Mouse (Mus musculus) neural tube, embryonic 11.5 days (tissue): ENCODE results near the gene Tspan5. TPM values are rescaled to one million over a fixed set of nuclear protein-coding genes. Genes with fewer than 3 reads are reported as not detected.
A peak's percentile ranks its signal among the peaks of the same experiment; 100 is the strongest.

Experiments
- ATAC-seq: fragments of 200-750 bp; cut with Nextera tagmentation; 2 replicates; pipeline ENCODE4 v1.8.0; 2017; ENCODE audit warnings: moderate number of reproducible peaks, mild to moderate bottlenecking, moderate TSS enrichment, moderate library complexity; ENCODE audit not compliant: insufficient read depth, low FRiP score, low TSS enrichment
- DNase-seq: peaks from one replicate; pipeline ENCODE4 v3.0.0-alpha.2; 2015; ENCODE audit warnings: low spot score
- H3K27ac ChIP-seq: fragments of 300-500 bp; sonication (generic); 2 replicates; pipeline ENCODE4 v1.5.1; 2014; ENCODE audit warnings: low read depth, mild to moderate bottlenecking, low read length
- H3K27me3 ChIP-seq: fragments of 300-500 bp; sonication (generic); 2 replicates; pipeline ENCODE4 v1.6.1; 2014; ENCODE audit warnings: mild to moderate bottlenecking, low read length, mixed read lengths; ENCODE audit not compliant: control insufficient read depth, insufficient read depth
- H3K36me3 ChIP-seq: fragments of 300-500 bp; sonication (generic); 2 replicates; pipeline ENCODE4 v1.6.1; 2014; ENCODE audit warnings: mild to moderate bottlenecking, low read length, moderate library complexity, mixed read lengths; ENCODE audit not compliant: control insufficient read depth, insufficient read depth
- H3K4me1 ChIP-seq: fragments of 300-500 bp; sonication (generic); 2 replicates; pipeline ENCODE4 v1.6.1; 2014; ENCODE audit warnings: low read length, mixed read lengths; ENCODE audit not compliant: control insufficient read depth, insufficient read depth
- H3K4me2 ChIP-seq: fragments of 300-500 bp; sonication (generic); 2 replicates; pipeline ENCODE4 v1.6.1; 2014; ENCODE audit warnings: low read depth, mild to moderate bottlenecking, moderate library complexity
- H3K4me3 ChIP-seq: fragments of 300-500 bp; sonication (generic); 2 replicates; pipeline ENCODE4 v1.5.1; 2014; ENCODE audit warnings: low read depth, low read length
- H3K9ac ChIP-seq: fragments of 300-500 bp; sonication (generic); 2 replicates; pipeline ENCODE4 v1.6.1; 2014; ENCODE audit warnings: mild to moderate bottlenecking, low read length
- H3K9me3 ChIP-seq: fragments of 300-500 bp; sonication (generic); 2 replicates; pipeline ENCODE4 v1.6.1; 2016; ENCODE audit warnings: low read length; ENCODE audit not compliant: control insufficient read depth
- WGBS: fragments of 180-500 bp; shearing (Covaris S2); extraction: QIAGEN DNeasy Blood & Tissue Kit; methylation state at CpG from one replicate; pipeline ENCODE4 v1.1.7; 2014; 5-methylcytosine and 5-hydroxymethylcytosine counted together
- polyA plus RNA-seq: library from polyadenylated mRNA; unstranded; fragments of >200 nt; fragmentation: Nextera tagmentation; extraction: Ambion mirVana; gene quantifications from 2 replicates; pipeline ENCODE4 v1.2.1, GENCODE M21; 2014

The Tspan5 gene
- polyA plus RNA-seq, 1 experiment from 2014 or later: 79.2 TPM

DNA sequence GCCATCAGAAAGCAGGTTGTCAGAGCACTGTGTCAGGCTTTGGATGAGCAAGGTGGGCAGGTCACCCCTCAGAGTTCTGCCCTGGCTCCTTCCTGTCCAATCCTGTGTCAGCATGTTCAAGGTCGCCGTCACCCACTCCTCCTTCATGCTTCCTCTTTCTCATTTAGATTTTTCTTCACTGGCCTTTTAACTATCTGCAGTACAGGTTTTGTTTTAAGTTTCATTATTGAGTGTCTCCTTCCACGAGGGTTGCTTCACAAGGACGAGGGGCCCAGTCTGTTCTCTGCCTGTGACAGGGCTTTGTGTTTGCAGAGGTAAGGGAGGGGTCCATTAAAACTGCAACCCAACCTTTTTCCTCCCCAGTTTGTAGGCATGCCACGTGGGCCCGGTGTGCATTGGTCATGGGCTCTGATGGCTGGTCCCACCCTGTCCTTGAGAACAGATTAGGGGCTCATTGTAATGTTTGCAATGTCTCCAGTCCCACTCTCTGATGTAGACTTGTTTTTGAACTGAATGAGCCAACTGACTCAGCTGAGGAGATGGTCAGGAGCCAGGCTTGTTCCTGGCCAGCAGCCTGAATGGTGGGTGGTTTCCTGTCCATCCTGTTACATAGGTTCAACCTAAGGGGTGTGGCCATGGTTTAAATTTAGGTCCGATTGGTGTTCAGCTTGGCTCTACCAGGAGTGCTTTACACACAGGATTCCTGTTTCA, 73.3 kb downstream of the Tspan5 start:
- no peak overlapping the region for H3K9ac ChIP-seq
- no peaks in the 10 kb centered on the region for H3K27me3 ChIP-seq
- 86% methylated on average over 7 of the region's 7 CpGs for WGBS
- no peak overlapping the region for H3K27ac ChIP-seq
- peaks cover 8% of the 10 kb centered on the region for H3K4me1 ChIP-seq
- no peak for DNase-seq
- H3K9me3 ChIP-seq: no peaks in the 10 kb centered on the region
- ATAC-seq: no peak
- no peak overlapping the region for H3K4me3 ChIP-seq
- no peaks in the 10 kb centered on the region for H3K36me3 ChIP-seq
- no peak overlapping the region for H3K4me2 ChIP-seq

DNA sequence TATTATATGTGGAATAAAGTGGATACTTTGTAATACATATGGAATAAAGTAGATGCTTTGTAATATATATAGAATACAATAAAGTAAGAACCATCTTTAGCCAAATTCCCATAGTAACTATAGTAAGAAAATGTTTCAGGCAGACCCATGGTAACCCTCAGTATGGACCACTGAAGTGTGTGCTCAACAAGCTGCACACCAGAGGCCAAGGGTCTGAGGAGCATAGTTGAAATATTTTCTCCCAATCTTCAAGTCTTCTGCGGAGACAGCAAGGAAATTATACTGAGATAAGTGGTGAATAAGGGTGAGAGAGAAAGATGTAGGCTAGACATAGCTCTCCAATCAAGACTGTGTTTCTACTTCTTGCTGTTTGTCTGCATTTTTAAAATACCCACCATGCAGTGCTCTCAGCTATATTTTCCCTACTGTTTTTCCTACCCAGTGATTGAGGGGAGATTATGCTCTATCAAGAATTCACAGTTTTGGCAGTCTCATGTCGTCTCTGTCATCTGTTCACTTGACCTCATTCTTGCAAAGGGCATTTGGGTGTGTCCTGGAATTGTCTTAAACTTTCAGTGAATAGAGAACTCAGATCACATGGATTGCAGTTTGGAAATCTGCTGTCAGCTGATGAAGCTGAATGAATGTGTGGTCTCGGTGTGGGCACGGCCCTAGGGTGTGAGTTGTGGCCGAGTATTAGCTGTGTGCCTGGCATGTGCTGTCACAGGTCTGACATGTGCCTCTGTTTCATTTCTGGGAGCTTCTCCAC, 75.1 kb downstream of the Tspan5 start:
- WGBS: 68% methylated on average over 5 of the region's 5 CpGs
- no peak overlapping the region for H3K4me3 ChIP-seq

DNA sequence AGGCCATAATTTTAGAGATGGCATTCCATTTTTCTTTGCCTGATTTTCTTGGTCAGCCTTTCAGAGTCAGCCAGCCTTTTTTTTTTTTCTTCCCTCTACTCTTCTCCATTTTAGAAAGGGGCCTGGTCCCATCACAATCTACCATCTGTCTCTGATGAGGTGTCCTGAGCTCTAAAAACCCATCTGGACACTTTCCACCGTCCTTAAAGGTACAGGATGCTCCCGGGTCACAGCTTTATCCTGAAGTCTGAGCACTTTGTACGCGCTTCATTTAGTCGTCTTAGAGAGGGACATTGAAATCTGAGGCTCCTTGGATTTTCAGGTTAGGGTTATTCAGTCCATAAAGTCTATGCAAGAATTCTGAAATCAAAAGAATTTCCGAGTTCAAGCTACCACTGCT, 77.9 kb downstream of the Tspan5 start:
- WGBS: 69% methylated on average over 6 of the region's 6 CpGs
- no peaks in the 10 kb centered on the region for H3K27me3 ChIP-seq
- no peak overlapping the region for H3K27ac ChIP-seq
- DNase-seq (no peak), ATAC-seq (no peak)
- H3K9ac ChIP-seq: no peak overlapping the region
- H3K4me2 ChIP-seq: no peak overlapping the region
- H3K4me1 ChIP-seq: peaks cover 29% of the 10 kb centered on the region
- H3K9me3 ChIP-seq: no peaks in the 10 kb centered on the region
- no peaks in the 10 kb centered on the region for H3K36me3 ChIP-seq
- no peak overlapping the region for H3K4me3 ChIP-seq

More for the DNA sequence above, 75.1 kb downstream of the Tspan5 start:
- Histone ChIP-seq H3K9ac (no peak overlapping the region), H3K36me3 (no peaks in the 10 kb centered on the region), H3K4me2 (no peak overlapping the region), H3K27ac (no peak overlapping the region), H3K4me1 (peaks cover 18% of the 10 kb centered on the region), H3K27me3 (no peaks in the 10 kb centered on the region), H3K9me3 (no peaks in the 10 kb centered on the region)
- DNase-seq (no peak), ATAC-seq (no peak)

DNA sequence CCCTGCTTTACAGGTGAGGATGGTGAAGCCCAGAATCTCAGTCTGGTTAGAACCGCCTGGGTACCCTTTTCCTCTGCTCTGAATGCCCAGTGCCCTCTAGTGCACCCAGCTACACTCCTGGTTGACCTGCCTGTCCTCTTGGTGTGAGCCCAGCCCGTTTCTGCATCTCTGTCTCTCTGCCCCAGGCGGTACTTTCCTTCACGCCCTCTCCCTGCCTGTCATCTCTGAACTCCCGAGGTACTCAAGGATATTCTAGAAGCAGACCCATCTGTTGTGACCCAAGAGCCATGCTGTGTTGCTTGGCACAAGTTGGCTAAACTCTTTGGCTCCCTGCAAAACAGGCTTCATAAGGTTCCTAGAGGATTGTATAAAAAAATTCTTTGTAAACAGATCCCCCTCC, 78.3 kb downstream of the Tspan5 start:
- Histone ChIP-seq H3K4me2 (no peak overlapping the region), H3K4me1 (peaks cover 32% of the 10 kb centered on the region), H3K4me3 (no peak overlapping the region), H3K27ac (no peak overlapping the region), H3K36me3 (no peaks in the 10 kb centered on the region), H3K9ac (no peak overlapping the region), H3K27me3 (no peaks in the 10 kb centered on the region), H3K9me3 (no peaks in the 10 kb centered on the region)
- WGBS: 60% methylated on average over 5 of the region's 5 CpGs
- DNase-seq (no peak), ATAC-seq (no peak)

DNA sequence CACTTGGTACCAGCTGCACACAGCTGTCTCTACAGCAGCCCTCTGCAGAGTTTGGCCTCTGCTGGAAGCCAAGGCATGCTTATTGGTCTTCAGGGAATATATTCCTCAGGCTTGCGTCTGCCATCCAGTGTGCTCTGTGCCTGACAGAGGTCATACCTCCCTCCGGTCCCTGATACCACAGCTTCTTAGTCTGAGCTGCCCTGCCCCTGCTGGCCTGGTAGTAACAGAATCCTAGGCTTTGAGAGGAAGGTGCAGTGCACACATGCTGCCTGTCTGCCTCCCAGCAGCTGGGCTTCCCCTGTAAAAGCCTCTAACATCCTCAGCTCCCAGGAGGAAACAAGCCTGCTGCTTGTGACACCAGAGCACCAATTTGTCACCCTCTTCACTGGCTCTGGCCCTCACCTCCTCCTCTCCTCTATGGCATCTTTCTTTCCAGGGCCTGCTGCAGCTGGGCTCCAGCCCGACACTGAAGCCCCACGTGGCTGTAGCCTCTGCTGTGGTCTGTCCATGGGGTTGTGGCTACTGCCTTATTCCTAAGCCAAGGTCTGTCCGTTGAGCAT, 80.0 kb downstream of the Tspan5 start:
- no peak overlapping the region for H3K4me3 ChIP-seq
- peaks cover 44% of the 10 kb centered on the region for H3K4me1 ChIP-seq
- WGBS: 24% methylated on average over 5 of the region's 5 CpGs
- no peak overlapping the region for H3K9ac ChIP-seq
- no peaks in the 10 kb centered on the region for H3K27me3 ChIP-seq
- H3K36me3 ChIP-seq: no peaks in the 10 kb centered on the region
- H3K27ac ChIP-seq: peak overlapping the region; percentile 63
- no peaks in the 10 kb centered on the region for H3K9me3 ChIP-seq
- no peak overlapping the region for H3K4me2 ChIP-seq
- ATAC-seq (peak; percentile 42), DNase-seq (peak; percentile 55)

DNA sequence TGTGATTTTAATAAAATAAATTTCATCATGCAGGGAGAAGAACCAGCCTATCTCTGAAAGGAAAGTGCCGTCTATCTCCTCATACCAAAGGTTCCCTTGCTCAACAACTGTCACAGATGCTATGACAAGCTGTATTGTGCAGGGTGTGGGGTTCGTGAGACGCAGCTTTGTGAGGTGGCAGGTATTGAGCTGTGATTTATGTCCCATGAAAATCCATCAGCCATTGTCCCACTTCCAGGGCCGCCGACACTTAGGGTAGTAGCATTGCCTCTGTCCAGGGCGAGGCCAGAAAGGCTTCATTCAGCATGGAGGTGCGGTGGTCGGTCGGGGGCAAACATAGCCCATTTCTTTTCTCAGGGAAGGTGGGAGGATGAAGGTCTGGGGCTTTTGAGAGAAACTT, 81.9 kb downstream of the Tspan5 start:
- Histone ChIP-seq H3K27me3 (no peaks in the 10 kb centered on the region), H3K4me2 (no peak overlapping the region), H3K4me1 (peaks cover 44% of the 10 kb centered on the region), H3K9ac (no peak overlapping the region), H3K9me3 (no peaks in the 10 kb centered on the region), H3K27ac (peak overlapping the region; percentile 45), H3K36me3 (no peaks in the 10 kb centered on the region), H3K4me3 (no peak overlapping the region)
- DNase-seq: peak; percentile 60
- 38% methylated on average over 9 of the region's 9 CpGs for WGBS
- peak; percentile 70 for ATAC-seq

DNA sequence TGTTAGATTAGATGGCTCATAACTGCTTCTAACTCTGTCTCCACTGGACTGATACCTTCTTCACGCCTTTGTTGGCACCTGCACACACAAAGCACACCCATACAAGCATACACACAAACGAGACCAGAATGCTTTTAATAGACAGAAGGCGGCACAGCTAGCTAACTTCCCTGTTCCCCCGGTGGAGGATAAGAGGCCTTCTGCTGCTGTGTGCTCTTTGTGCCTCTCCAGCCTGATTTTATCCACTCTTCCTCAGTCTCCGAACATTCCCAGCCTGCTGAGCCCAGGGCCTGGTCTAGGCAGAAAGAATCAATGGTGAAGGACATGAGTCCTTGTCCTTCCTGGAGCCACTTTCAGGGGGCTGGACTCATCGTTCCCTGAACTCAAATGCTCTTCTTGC, 83.3 kb downstream of the Tspan5 start:
- H3K4me2 ChIP-seq: no peak overlapping the region
- DNase-seq (no peak), ATAC-seq (no peak)
- no peak overlapping the region for H3K4me3 ChIP-seq
- H3K27ac ChIP-seq: no peak overlapping the region
- no peaks in the 10 kb centered on the region for H3K36me3 ChIP-seq
- H3K27me3 ChIP-seq: no peaks in the 10 kb centered on the region
- H3K9me3 ChIP-seq: no peaks in the 10 kb centered on the region
- no peak overlapping the region for H3K9ac ChIP-seq
- H3K4me1 ChIP-seq: peaks cover 39% of the 10 kb centered on the region
- 84% methylated on average over 6 of the region's 6 CpGs for WGBS

DNA sequence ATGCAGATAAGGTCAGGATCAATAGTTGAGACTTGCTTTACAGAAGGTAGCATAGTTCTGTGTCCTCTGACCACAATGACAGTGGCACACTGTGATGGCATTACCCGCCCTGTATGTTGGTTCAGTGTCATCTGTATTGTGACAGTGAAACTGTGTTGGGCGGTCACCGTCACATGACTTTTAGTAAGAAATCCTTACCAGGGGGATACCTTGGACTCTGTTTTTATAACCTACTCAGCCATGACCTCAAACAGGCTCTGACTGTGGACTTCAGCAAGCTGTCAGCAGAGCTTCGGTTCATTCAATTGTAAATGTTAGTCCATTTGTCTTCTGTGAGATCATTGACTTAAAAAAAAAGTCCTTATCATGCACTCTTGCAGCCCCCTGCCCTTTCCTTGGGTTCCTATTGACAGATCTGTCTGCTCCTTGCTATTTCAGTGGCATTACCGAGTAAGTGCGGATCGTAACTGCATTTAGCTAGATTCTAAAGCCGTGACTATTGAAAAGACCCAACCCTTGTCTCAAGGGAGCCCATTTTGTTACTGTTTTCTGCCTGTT, 84.3 kb downstream of the Tspan5 start:
- Histone ChIP-seq H3K36me3 (no peaks in the 10 kb centered on the region), H3K27me3 (no peaks in the 10 kb centered on the region), H3K4me1 (peaks cover 36% of the 10 kb centered on the region), H3K27ac (no peak overlapping the region), H3K9me3 (no peaks in the 10 kb centered on the region), H3K9ac (no peak overlapping the region), H3K4me3 (no peak overlapping the region), H3K4me2 (no peak overlapping the region)
- DNase-seq (no peak), ATAC-seq (no peak)
- 70% methylated on average over 8 of the region's 8 CpGs for WGBS
